ENCODE assay signal across 11 mouse cellular contexts in the genomic region with DNA sequence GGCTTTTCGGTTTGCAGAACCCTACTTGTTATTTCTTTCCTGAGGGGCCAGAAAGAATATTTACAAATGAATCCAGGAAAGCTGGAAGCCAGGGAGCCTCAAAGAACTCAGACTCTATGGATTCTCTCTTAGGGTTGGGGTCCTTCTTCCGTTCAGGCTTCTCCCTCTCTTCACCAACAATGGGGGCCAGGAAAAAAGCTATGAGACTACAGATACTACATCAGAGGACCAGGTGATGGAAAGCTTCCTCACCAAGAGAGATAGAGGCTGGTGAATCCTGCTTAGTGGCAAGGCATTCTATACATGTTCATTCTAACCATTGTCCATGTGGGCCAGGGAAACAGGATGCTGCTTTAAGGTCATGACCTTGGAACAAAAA.
DNase-seq lines count a peak whose midpoint lies in the region; ATAC-seq lines count a peak whose summit lies in the region.
"Had no signal": no experiment of that assay in that cellular context is flagged by ENCODE, and none has a peak within 500 bp of the region (broad histone marks: within the 10 kb centered on the region; RNA-seq: fewer than 3 reads in every experiment).

No protein-coding gene starts in this region.

- H3K9me3 ChIP-seq in heart, embryonic 15.5 days (replicated peaks), result no peaks in the 10 kb centered on the region
- H3K9me3 ChIP-seq in heart, embryonic 10.5 days, result no peaks in the 10 kb centered on the region
- H3K9me3 ChIP-seq in embryonic facial prominence, embryonic 12.5 days, result no peaks in the 10 kb centered on the region
- H3K9me3 ChIP-seq in hindbrain, embryonic 11.5 days (ENCODE audit: control insufficient read depth, low read length), result no peaks in the 10 kb centered on the region
- H3K9me3 ChIP-seq in midbrain, embryonic 11.5 days (ENCODE audit: control insufficient read depth, low read length), result no peaks in the 10 kb centered on the region

- no peaks in the 10 kb centered on the region for H3K27me3 ChIP-seq in heart, embryonic 15.5 days
- no peaks in the 10 kb centered on the region for H3K27me3 ChIP-seq in heart, embryonic 10.5 days (ENCODE audit: insufficient read depth, poor library complexity, severe bottlenecking)
- H3K27me3 ChIP-seq in embryonic facial prominence, embryonic 12.5 days, result no peaks in the 10 kb centered on the region
- no peaks in the 10 kb centered on the region for H3K27me3 ChIP-seq in hindbrain, embryonic 11.5 days (ENCODE audit: control insufficient read depth, insufficient read depth, low read length)
- no peaks in the 10 kb centered on the region for H3K27me3 ChIP-seq in midbrain, embryonic 11.5 days (ENCODE audit: control insufficient read depth, insufficient read depth, low read length)

- no peak overlapping the region for H3K4me3 ChIP-seq in heart, embryonic 15.5 days
- no peak overlapping the region for H3K4me3 ChIP-seq in heart, embryonic 10.5 days
- H3K4me3 ChIP-seq in embryonic facial prominence, embryonic 12.5 days, result no peak overlapping the region
- H3K4me3 ChIP-seq in hindbrain, embryonic 11.5 days (ENCODE audit: low read depth, low read length), result no peak overlapping the region
- H3K4me3 ChIP-seq in midbrain, embryonic 11.5 days (ENCODE audit: low read depth, low read length), result no peak overlapping the region

- H3K36me3 ChIP-seq in heart, embryonic 15.5 days, result no peaks in the 10 kb centered on the region
- no peaks in the 10 kb centered on the region for H3K36me3 ChIP-seq in heart, embryonic 10.5 days
- no peaks in the 10 kb centered on the region for H3K36me3 ChIP-seq in embryonic facial prominence, embryonic 12.5 days
- no peaks in the 10 kb centered on the region for H3K36me3 ChIP-seq in hindbrain, embryonic 11.5 days (ENCODE audit: control insufficient read depth, insufficient read depth, low read length)
- H3K36me3 ChIP-seq in midbrain, embryonic 11.5 days (ENCODE audit: control insufficient read depth, insufficient read depth, low read length), result no peaks in the 10 kb centered on the region

- ATAC-seq in heart, embryonic 15.5 days (replicated peaks; ENCODE audit: insufficient number of reproducible peaks, insufficient read depth, low FRiP score, low read depth), result no peak
- no peak for ATAC-seq in embryonic facial prominence, embryonic 12.5 days (ENCODE audit: insufficient number of reproducible peaks, insufficient read depth, low FRiP score, low TSS enrichment)
- ATAC-seq in hindbrain, embryonic 11.5 days (ENCODE audit: low FRiP score), result peak; percentile 61
- peak; percentile 28; the same call in 1 of the 2 replicates for ATAC-seq in midbrain, embryonic 11.5 days (ENCODE audit: low FRiP score)

- H3K4me1 ChIP-seq in heart, embryonic 15.5 days (replicated peaks), result no peaks in the 10 kb centered on the region
- peaks cover 8% of the 10 kb centered on the region for H3K4me1 ChIP-seq in heart, embryonic 10.5 days
- H3K4me1 ChIP-seq in embryonic facial prominence, embryonic 12.5 days, result peaks cover 12% of the 10 kb centered on the region
- no peaks in the 10 kb centered on the region; the same call in 1 of the 2 replicates for H3K4me1 ChIP-seq in hindbrain, embryonic 11.5 days (replicated peaks; ENCODE audit: control insufficient read depth, insufficient read depth, low read length)
- peaks cover 11% of the 10 kb centered on the region for H3K4me1 ChIP-seq in midbrain, embryonic 11.5 days (ENCODE audit: control insufficient read depth, insufficient read depth, low read length)

- H3K9ac ChIP-seq in heart, embryonic 15.5 days, result no peak overlapping the region
- no peak overlapping the region for H3K9ac ChIP-seq in embryonic facial prominence, embryonic 12.5 days
- H3K9ac ChIP-seq in hindbrain, embryonic 11.5 days (ENCODE audit: low read depth, low read length), result 0 out of 2 replicates have a peak overlapping the region, but pooled peaks have one; percentile 27
- no peak overlapping the region for H3K9ac ChIP-seq in midbrain, embryonic 11.5 days (ENCODE audit: low read length)

- peak overlapping the region; percentile 56 for H3K4me2 ChIP-seq in heart, embryonic 15.5 days
- peak overlapping the region; percentile 41 for H3K4me2 ChIP-seq in embryonic facial prominence, embryonic 12.5 days (replicated peaks)
- peak overlapping the region; percentile 44; the same call in 1 of the 2 replicates for H3K4me2 ChIP-seq in hindbrain, embryonic 11.5 days (replicated peaks; ENCODE audit: low read depth, low read length)
- peak overlapping the region; percentile 40 for H3K4me2 ChIP-seq in midbrain, embryonic 11.5 days

- 49% methylated on average over 2 of the region's 2 CpGs for WGBS in heart, embryonic 15.5 days
- WGBS in heart, embryonic 10.5 days, result 50% methylated on average over 2 of the region's 2 CpGs
- 30% methylated on average over 2 of the region's 2 CpGs for WGBS in embryonic facial prominence, embryonic 12.5 days
- 13% methylated on average over 2 of the region's 2 CpGs for WGBS in hindbrain, embryonic 11.5 days
- WGBS in midbrain, embryonic 11.5 days, result 33% methylated on average over 2 of the region's 2 CpGs

- no peak for DNase-seq in heart, embryonic 10.5 days (ENCODE audit: low spot score)
- no peak for DNase-seq in hindbrain, embryonic 11.5 days (ENCODE audit: low spot score)
- DNase-seq in midbrain, embryonic 11.5 days (ENCODE audit: low spot score, missing footprints), result no peak
- DNase-seq in cerebellum, postnatal 4 days (ENCODE audit: low spot score in 2 of 2), result no peak
- DNase-seq in frontal cortex, postnatal 10 days (ENCODE audit: low spot score in 2 of 2), result no peak
- DNase-seq in left cerebral cortex, adult 9 months (ENCODE audit: low spot score in 2 of 2), result no peak
- DNase-seq: heart, postnatal 10 days; lung, adult 2 months; thymus, adult 2 months had no signal

- no peak overlapping the region for H3K27ac ChIP-seq in heart, embryonic 15.5 days
- H3K27ac ChIP-seq in heart, embryonic 10.5 days, result no peak overlapping the region
- no peak overlapping the region for H3K27ac ChIP-seq in embryonic facial prominence, embryonic 12.5 days
- peak overlapping the region; percentile 70 for H3K27ac ChIP-seq in hindbrain, embryonic 11.5 days (ENCODE audit: low read depth, low read length)
- H3K27ac ChIP-seq in midbrain, embryonic 11.5 days (ENCODE audit: low read depth, low read length), result peak overlapping the region; percentile 30

Comparison
In these comparisons a context has a peak if more than half of its experiments do, and no peak if none do; other contexts are left out.
1. ATAC-seq: peak in hindbrain, embryonic 11.5 days (single experiment) and midbrain, embryonic 11.5 days (single experiment); none in heart, embryonic 15.5 days (single experiment) and embryonic facial prominence, embryonic 12.5 days (single experiment).
2. H3K27ac ChIP-seq: peak in hindbrain, embryonic 11.5 days (single experiment) and midbrain, embryonic 11.5 days (single experiment); none in heart, embryonic 15.5 days (single experiment), heart, embryonic 10.5 days (single experiment) and embryonic facial prominence, embryonic 12.5 days (single experiment).
3. Peak in every context shown above with its lines, with median percentiles within 50 percentile points of each other: H3K4me2 ChIP-seq.